Mouse (Mus musculus) limb, embryonic 10.5 days (tissue): ENCODE data around the gene Cebpb. TPM values are rescaled to one million over a fixed set of nuclear protein-coding genes. Genes with fewer than 3 reads are reported as not detected.
"Not testable (repeated sequence)": the region's sequence is repeated elsewhere in the genome, so short reads cannot be mapped to it uniquely, and the experiment has no call there.

ENCODE experiments used
- DNase-seq: peaks from one replicate; pipeline ENCODE4 v3.0.0-alpha.2; 2017; ENCODE audit warnings: low spot score
- H3K27ac ChIP-seq: fragments of 300-500 bp; sonication (generic); 2 replicates; pipeline ENCODE4 v1.5.1; 2016; ENCODE audit warnings: mild to moderate bottlenecking
- H3K27me3 ChIP-seq: fragments of 300-500 bp; sonication (generic); 2 replicates; pipeline ENCODE4 v1.6.1; 2016; ENCODE audit warnings: low read depth, mild to moderate bottlenecking; ENCODE audit not compliant: poor library complexity, severe bottlenecking
- H3K36me3 ChIP-seq: fragments of 300-500 bp; sonication (generic); 2 replicates; pipeline ENCODE4 v1.6.1; 2016; ENCODE audit warnings: mild to moderate bottlenecking, moderate library complexity
- H3K4me1 ChIP-seq: fragments of 300-500 bp; sonication (generic); 2 replicates; pipeline ENCODE4 v1.6.1; 2016
- H3K4me3 ChIP-seq: fragments of 300-500 bp; sonication (generic); 2 replicates; pipeline ENCODE4 v1.5.1; 2016; ENCODE audit warnings: mild to moderate bottlenecking, moderate library complexity
- H3K9me3 ChIP-seq: fragments of 300-500 bp; sonication (generic); replicated peaks from 2 replicates; pipeline ENCODE4 v1.6.1; 2016; ENCODE audit warnings: mild to moderate bottlenecking
- WGBS: fragments of 180-500 bp; shearing (Covaris S2); methylation state at CpG from one replicate; pipeline ENCODE4 v1.1.7; 2016; 5-methylcytosine and 5-hydroxymethylcytosine counted together
- polyA plus RNA-seq: library from polyadenylated mRNA; unstranded; fragments of >200 nt; fragmentation: Nextera tagmentation; extraction: Ambion mirVana; gene quantifications from 2 replicates; pipeline ENCODE4 v1.2.1, GENCODE M21; 2016

Cebpb gene
- polyA plus RNA-seq, result 1.2 and 2.2 TPM in 2 replicates

DNA sequence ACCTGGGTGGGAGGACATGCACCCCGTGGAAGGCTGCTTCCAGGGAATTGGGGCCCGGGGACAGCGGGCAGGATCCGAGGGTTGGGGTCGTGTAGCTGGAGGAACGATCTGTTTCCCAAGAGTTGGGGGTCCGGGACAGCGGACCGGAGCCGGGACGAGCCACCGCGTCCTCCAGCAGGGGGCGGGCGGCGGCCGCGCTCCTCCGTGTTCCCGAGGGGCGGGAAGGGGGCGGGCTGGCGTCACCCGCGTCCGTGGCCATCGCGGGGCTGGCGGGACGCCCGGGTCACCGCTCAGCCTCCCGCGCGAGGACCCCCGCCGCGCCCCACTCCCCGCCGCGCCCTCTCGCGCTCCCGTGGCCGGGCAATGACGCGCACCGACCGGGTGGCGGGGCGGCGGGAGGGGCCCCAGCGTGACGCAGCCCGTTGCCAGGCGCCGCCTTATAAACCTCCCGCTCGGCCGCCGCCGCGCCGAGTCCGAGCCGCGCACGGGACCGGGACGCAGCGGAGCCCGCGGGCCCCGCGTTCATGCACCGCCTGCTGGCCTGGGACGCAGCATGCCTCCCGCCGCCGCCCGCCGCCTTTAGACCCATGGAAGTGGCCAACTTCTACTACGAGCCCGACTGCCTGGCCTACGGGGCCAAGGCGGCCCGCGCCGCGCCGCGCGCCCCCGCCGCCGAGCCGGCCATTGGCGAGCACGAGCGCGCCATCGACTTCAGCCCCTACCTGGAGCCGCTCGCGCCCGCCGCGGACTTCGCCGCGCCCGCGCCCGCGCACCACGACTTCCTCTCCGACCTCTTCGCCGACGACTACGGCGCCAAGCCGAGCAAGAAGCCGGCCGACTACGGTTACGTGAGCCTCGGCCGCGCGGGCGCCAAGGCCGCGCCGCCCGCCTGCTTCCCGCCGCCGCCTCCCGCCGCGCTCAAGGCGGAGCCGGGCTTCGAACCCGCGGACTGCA is at the start of gene Cebpb:
TSS of gene Cebpb (plus strand) at position 418 of the 954 bp plus-strand sequence.
- under 1% methylated on average over 147 of the region's 147 CpGs for WGBS
- Histone ChIP-seq H3K27ac (peak within 1 kb of the TSS; percentile 81), H3K4me3 (peak within 1 kb of the TSS; percentile 77), H3K4me1 (peaks cover 28% of the 10 kb centered on the region), H3K36me3 (no peaks in the 10 kb centered on the region), H3K9me3 (no peaks in the 10 kb centered on the region), H3K27me3 (peaks cover 79% of the 10 kb centered on the region)
- DNase-seq, result peak; percentile 79

DNA sequence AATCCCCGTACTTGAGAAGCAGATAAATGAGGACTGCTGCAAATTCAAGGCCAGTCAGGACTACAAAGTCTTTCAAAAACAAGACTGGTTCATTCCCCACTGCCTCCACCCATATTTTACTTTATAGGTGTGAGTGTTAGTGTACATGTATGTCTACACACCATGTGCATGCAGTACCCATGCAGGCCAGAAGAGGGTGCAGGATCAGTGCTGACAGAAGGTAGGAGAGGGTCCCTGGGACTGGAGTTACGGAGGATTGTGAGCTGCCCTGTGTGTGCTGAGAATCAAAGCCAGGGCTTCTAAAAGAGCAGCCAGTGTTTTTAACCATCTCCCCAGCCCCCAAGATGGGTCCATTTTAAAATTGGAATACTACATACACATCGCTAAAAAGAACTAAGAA is 48.4 kb upstream of the Cebpb start:
- 79% methylated on average over 3 of the region's 3 CpGs for WGBS
- H3K4me1 ChIP-seq, result no peaks in the 10 kb centered on the region
- no peaks in the 10 kb centered on the region for H3K9me3 ChIP-seq
- no peak overlapping the region for H3K4me3 ChIP-seq
- no peak overlapping the region for H3K27ac ChIP-seq
- H3K27me3 ChIP-seq, result no peaks in the 10 kb centered on the region
- no peak for DNase-seq
- H3K36me3 ChIP-seq, result peaks cover 29% of the 10 kb centered on the region

DNA sequence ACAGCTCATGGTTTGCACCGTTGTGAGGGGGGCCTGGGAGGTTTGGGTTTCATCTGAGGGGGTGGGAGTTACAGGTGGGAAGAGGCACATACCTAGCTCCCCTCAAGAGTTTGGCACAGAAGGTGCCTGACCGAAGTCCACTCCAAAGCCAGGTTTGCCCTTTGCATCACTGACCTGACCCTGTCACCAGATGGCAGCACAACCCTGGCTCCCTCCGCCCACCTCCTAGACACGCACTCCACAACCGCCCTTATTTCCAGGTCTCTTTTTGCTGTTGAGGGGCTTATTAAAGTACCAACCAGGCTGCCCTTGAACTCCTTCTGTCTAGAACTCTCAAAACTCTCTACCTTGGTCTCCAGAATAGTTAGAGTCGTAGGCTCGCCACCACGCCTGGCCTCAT is 47.4 kb upstream of the Cebpb start:
- no peaks in the 10 kb centered on the region for H3K4me1 ChIP-seq
- no peak for DNase-seq
- H3K27me3 ChIP-seq, result no peaks in the 10 kb centered on the region
- H3K4me3 ChIP-seq, result no peak overlapping the region
- peaks cover 40% of the 10 kb centered on the region for H3K36me3 ChIP-seq
- WGBS, result 52% methylated on average over 8 of the region's 8 CpGs
- H3K9me3 ChIP-seq, result no peaks in the 10 kb centered on the region
- H3K27ac ChIP-seq, result no peak overlapping the region

DNA sequence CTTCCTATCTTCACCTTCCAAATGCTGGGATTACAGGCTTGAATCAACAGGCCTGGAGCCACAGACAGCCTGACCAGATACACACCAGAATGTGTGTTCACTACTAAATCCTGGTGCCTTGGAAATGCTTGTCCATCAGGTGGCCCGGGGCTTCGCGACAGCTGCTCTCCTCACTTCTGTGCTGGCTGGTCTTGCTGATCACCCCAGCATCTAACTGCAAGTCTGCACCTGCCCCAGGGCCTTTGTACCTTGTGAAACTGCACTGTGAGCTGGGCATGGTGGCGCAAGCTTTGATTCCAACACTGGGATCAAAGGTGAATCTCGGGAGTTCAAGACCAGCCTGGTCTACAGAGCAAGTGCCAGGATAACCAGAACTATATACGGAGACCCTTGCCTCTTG is 46.6 kb upstream of the Cebpb start:
- no peaks in the 10 kb centered on the region for H3K9me3 ChIP-seq
- no peaks in the 10 kb centered on the region for H3K27me3 ChIP-seq
- WGBS, result 91% methylated on average over 6 of the region's 6 CpGs
- no peaks in the 10 kb centered on the region for H3K4me1 ChIP-seq
- no peak for DNase-seq
- no peak overlapping the region for H3K4me3 ChIP-seq
- H3K27ac ChIP-seq, result no peak overlapping the region
- peaks cover 46% of the 10 kb centered on the region for H3K36me3 ChIP-seq

DNA sequence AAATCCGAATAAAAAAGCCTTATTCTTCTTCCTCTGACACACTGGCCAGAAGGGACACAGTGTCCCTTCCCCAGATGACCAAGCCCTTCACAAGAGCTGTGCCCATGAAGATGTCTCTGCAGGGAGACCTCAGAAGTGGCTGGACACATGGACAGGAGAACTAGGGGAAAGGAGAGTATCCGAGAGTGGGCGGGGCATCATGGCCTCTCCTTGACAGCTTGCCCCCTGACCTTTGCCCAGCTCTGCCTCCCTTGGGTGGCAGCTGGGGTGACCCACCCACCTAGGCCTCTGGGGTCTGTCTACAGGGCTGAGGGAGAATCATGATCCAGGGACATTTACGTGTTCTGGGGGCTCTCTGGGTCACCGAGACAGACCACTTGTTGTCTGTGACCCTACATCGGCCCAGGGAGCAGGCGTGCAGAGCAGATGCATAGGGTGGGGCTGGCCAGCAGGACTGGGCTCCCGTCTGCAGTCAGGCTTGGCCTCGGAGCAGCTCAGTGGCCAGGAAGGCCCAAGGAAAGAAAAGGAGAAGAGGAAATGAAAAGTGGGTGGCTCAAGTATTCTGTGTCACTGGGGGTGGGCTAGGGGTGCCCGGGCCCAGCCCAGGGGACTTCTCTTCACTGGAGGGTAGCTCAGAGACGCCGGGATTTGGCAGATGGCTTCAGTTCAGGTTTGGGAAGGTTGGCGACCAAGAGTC is 45.2 kb upstream of the Cebpb start:
- H3K36me3 ChIP-seq, result peaks cover 57% of the 10 kb centered on the region
- not testable (repeated sequence) for H3K4me3 ChIP-seq, DNase-seq, H3K27ac ChIP-seq, H3K9me3 ChIP-seq, H3K27me3 ChIP-seq, H3K4me1 ChIP-seq
- WGBS, result 87% methylated on average over 13 of the region's 13 CpGs

DNA sequence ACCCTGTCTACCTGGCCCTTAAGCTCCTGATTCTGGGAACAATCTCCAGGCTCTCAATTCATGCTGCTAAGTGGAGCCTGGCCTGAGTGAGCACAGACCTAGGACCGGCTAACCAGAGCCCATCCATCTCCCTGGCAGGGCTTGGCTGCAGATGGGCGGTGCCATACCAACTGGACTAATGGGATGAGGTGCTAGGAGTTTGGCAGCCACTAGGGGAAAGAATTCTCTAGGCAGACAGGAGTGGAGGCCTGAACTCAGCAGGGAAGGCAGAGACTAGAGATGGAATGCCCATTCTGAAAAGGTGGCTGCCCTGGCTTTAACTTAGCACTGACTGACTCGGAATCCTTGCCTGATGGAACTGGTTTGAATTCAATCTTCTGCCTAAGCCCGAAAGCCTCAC is 42.3 kb upstream of the Cebpb start:
- Histone ChIP-seq H3K4me1 (no peaks in the 10 kb centered on the region), H3K27ac (no peak overlapping the region), H3K4me3 (no peak overlapping the region), H3K36me3 (peaks cover 85% of the 10 kb centered on the region), H3K9me3 (no peaks in the 10 kb centered on the region), H3K27me3 (no peaks in the 10 kb centered on the region)
- 68% methylated on average over 4 of the region's 4 CpGs for WGBS
- DNase-seq, result no peak

DNA sequence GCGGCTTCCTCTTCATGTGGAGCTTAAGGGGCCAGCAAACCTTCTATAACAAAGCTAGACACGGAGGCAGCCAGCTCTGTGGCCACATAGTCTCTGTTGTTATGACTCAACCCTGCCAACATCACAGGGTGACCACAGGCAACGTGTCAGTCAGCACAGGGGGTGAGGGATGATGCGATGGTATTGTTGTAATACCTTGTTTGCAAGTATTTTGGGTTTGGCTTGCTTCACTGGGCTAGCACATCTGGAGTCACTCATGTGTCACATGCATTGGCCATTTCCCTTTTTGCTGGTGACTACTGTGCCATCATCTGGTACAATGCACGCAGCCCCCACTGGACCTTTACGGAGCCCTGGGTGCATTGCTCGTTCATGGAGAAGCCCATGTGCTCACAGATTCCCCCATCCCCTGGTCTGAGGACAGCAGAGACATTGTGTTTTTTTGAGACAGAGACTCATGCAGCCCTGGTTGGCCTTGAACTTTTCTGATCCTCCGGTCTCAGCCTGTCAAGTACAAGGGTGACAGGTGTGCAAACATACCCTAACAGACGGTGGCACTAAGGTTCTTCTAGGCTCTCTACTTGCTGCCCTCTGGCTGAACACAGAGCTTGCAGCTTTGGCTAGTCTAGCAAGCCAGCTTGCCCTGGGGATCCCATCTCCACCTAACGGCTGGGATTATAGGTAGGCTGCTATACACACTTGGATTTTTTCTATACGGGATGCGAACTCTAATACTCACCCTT is 39.3 kb upstream of the Cebpb start:
- 95% methylated on average over 12 of the region's 12 CpGs for WGBS
- Histone ChIP-seq H3K36me3 (peaks cover 94% of the 10 kb centered on the region), H3K27ac (no peak overlapping the region), H3K9me3 (no peaks in the 10 kb centered on the region), H3K27me3 (no peaks in the 10 kb centered on the region), H3K4me1 (no peaks in the 10 kb centered on the region), H3K4me3 (no peak overlapping the region)
- no peak for DNase-seq

DNA sequence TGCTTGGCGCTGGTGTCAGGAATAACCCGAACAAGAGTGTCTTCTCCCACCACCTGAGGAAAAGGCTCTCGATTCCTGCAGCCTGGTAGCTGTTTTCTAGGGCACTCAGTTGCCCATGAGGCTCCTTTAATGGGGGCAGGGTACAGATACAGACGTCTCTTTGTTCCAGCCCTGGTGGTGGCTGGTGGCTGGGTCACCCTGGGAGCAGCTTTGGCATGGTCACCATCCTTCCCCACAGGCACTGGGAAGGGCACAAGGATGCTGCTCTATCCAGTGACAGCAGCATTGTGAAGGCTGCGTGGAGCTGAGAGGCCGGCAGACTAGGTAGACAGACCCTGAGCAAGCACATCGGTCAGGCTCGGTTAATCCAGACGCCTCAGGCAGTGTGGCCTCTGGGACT is 37.1 kb upstream of the Cebpb start:
- Histone ChIP-seq H3K27ac (no peak overlapping the region), H3K36me3 (peaks cover 82% of the 10 kb centered on the region), H3K9me3 (no peaks in the 10 kb centered on the region), H3K4me1 (0 out of 2 replicates have a peak, but pooled peaks cover under 1% of the 10 kb centered on the region), H3K27me3 (no peaks in the 10 kb centered on the region), H3K4me3 (no peak overlapping the region)
- no peak for DNase-seq
- whole genome bisulfite sequencing, result 89% methylated on average over 9 of the region's 9 CpGs

DNA sequence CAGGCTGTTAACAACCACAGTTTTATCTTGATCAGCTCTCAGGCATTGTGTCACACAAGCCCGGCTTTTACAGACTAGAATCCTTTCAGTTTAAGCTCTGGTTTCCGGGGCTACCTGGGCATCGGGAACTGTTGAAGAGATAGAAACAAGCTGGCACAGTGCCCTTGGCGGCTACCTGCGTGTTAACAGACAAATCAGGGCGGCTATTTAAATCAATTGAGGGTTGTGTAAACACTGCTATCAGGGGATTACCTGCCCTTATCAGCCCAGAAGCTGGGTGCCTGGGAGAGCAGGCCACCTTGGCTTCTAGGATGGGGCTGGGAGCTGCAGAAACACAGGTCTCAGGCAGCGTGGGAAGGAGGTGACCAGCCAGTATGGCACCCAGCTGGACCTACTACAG is 36.0 kb upstream of the Cebpb start:
- no peak for DNase-seq
- H3K36me3 ChIP-seq, result peaks cover 82% of the 10 kb centered on the region
- H3K4me1 ChIP-seq, result peaks cover 6% of the 10 kb centered on the region; the same call in 1 of the 2 replicates
- no peak overlapping the region for H3K4me3 ChIP-seq
- no peak overlapping the region for H3K27ac ChIP-seq
- no peaks in the 10 kb centered on the region for H3K9me3 ChIP-seq
- WGBS, result 89% methylated on average over 7 of the region's 7 CpGs
- no peaks in the 10 kb centered on the region for H3K27me3 ChIP-seq

DNA sequence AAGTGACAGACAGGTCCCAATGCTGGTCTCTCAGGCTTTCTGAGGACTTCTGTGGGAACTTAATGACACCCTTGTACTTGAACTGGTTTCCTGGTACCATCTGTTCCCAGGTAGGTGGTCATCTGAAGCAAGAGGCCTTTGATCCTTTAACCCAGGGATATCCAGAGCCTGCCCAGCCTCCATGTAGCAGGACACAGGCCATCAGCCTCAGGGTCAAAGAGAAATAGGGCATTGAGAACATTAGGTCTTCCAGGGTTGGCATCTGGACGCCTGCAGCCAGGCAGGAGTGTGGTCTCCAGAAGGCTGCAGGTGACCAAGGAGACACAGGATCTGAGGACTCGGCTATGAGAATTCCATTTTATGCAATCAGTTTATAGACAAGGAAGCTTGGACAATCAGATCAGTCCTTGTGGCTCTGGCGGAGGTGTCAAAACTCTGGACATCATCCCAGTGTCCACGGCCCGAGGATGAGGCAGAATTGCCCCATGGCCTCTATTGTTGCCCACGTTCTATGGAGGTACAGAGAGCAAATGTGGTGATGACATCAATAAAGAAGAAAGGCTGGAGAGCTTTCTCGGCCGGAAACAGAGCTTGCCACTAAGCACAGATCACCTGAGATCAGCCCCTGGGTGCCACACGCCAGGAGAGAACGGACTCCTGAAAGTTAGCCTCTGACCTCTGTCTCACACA is 33.7 kb upstream of the Cebpb start:
- peaks cover 25% of the 10 kb centered on the region for H3K4me1 ChIP-seq
- H3K9me3 ChIP-seq, result no peaks in the 10 kb centered on the region
- DNase-seq, result no peak
- H3K36me3 ChIP-seq, result peaks cover 72% of the 10 kb centered on the region
- no peaks in the 10 kb centered on the region for H3K27me3 ChIP-seq
- 88% methylated on average over 10 of the region's 10 CpGs for WGBS
- H3K27ac ChIP-seq, result no peak overlapping the region
- H3K4me3 ChIP-seq, result no peak overlapping the region

DNA sequence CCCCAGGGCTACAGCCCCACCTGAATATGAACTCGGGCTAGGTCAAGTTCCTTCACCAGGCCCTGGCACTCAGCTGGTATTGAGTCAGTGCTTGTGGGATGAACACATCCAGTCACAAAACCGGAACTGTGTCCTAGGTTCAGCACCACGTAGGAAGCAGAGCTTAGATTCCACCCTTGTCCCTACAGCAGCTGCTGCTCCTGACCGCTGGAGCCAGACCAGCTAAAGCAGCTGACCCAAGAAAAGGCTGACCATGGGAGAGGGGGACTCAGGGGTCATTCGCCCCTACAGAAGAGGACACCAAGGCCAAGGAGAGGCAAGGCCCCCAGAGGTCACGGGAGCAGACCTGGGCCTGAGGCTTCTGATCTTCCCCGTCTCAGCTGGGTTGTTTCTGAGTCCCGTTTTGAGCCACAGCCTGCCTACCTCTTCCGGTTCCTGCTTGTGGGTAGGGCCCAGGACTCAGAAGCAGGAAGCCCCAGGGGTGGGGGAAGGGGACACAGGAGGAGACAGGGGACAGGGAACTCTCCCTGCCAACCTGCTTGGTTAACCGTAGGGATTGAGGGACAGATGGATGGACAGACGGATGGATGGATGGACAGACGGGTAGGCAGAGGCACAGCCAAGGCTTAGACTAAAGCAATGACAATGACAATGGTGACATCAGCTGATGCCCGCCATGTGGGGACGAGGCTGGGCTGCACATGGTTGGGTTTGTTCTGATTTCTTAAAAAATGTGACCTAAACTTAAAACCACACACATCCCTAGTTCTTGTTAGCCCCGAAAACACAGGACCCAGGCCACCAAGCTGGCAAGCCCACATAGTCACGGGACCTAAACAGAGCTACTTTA is 31.9 kb upstream of the Cebpb start:
- H3K9me3 ChIP-seq, result no peaks in the 10 kb centered on the region
- H3K27ac ChIP-seq, result peak overlapping the region; percentile 34; the same call in 1 of the 2 replicates
- peaks cover 54% of the 10 kb centered on the region for H3K36me3 ChIP-seq
- no peak overlapping the region for H3K4me3 ChIP-seq
- no peaks in the 10 kb centered on the region; the same call in 1 of the 2 replicates for H3K27me3 ChIP-seq
- WGBS, result 89% methylated on average over 16 of the region's 16 CpGs
- DNase-seq, result no peak
- H3K4me1 ChIP-seq, result peaks cover 37% of the 10 kb centered on the region
